Mouse (Mus musculus) erythroblast, embryonic 14.5 days (primary cell): ENCODE measurements at regions not wholly inside any gene's neighbourhood (a gene's known extent, or its start where the extent isn't known, plus 50 kb on each side); places are given as distances from the start of the nearest gene placed in this dataset.

Experiments
- GATA1 ChIP-seq: IDR thresholded peaks from 2 replicates; pipeline ENCODE4 v1.6.1; 2012; ENCODE audit warnings: low read length, inconsistent platforms, mixed read lengths
- TAL1 ChIP-seq: IDR thresholded peaks from 3 replicates; pipeline ENCODE4 v1.6.1; 2012; ENCODE audit warnings: low read length, inconsistent platforms, mixed read lengths

DNA sequence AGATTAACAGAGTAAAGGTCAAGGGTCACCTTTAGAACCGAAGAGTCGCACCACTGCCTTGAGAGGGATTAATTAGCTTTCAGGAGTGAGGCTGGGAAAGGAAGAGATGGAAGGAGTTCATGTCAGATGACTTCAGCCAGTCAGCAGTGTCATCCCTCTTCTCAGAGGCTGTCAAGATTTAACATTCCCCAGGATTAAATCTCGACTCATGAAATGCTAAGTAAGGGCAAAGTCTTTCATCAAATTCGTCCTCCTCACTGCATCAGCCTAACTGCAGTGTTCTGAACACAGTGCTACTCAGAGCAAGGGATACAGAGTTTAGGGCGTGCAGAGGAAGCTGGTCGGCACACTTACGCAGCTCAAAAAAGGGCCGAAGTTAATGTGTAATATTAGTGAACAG lies 135.1 kb upstream of the Plekha5 start:
- TF ChIP-seq GATA1 (no peak), TAL1 (no peak)
